Mouse (Mus musculus) lung, postnatal 0 days (tissue): ENCODE results near the gene Kazn. TPM values are rescaled to one million over a fixed set of nuclear protein-coding genes. Genes with fewer than 3 reads are reported as not detected.

ENCODE experiments used
- ATAC-seq: fragments of 200-750 bp; cut with Nextera tagmentation; 2 replicates; pipeline ENCODE4 v1.8.0; 2017; ENCODE audit warnings: moderate library complexity
- DNase-seq: peaks from one replicate; pipeline ENCODE4 v3.0.0-alpha.2; 2016; ENCODE audit warnings: low spot score
- H3K27ac ChIP-seq: fragments of 300-500 bp; sonication (generic); 2 replicates; pipeline ENCODE4 v1.5.1; 2014; ENCODE audit warnings: antibody characterized with exemption, mild to moderate bottlenecking, low read length, mixed read lengths
- H3K27me3 ChIP-seq: fragments of 300-500 bp; sonication (generic); replicated peaks from 2 replicates; pipeline ENCODE4 v1.6.1; 2014; ENCODE audit warnings: low read length, mixed read lengths; ENCODE audit not compliant: insufficient read depth
- H3K36me3 ChIP-seq: fragments of 300-500 bp; sonication (generic); 2 replicates; pipeline ENCODE4 v1.6.1; 2014; ENCODE audit warnings: low read length, mixed read lengths; ENCODE audit not compliant: insufficient read depth
- H3K4me1 ChIP-seq: fragments of 300-500 bp; sonication (generic); 2 replicates; pipeline ENCODE4 v1.6.1; 2014; ENCODE audit warnings: antibody characterized with exemption, low read depth, low read length, mixed read lengths; ENCODE audit not compliant: insufficient read depth
- H3K4me2 ChIP-seq: fragments of 300-500 bp; sonication (generic); replicated peaks from 2 replicates; pipeline ENCODE4 v1.6.1; 2014; ENCODE audit warnings: low read depth, mild to moderate bottlenecking, low read length, moderate library complexity, mixed read lengths
- H3K4me3 ChIP-seq: fragments of 300-500 bp; sonication (generic); 2 replicates; pipeline ENCODE4 v1.5.1; 2014; ENCODE audit warnings: low read depth, low read length
- H3K9ac ChIP-seq: fragments of 300-500 bp; sonication (generic); replicated peaks from 2 replicates; pipeline ENCODE4 v1.6.1; 2014; ENCODE audit warnings: low read depth, mild to moderate bottlenecking
- H3K9me3 ChIP-seq: fragments of 300-500 bp; sonication (generic); 2 replicates; pipeline ENCODE4 v1.6.1; 2016; ENCODE audit warnings: low read length, mixed read lengths
- CTCF ChIP-seq: IDR thresholded peaks from 2 replicates; pipeline ENCODE4 v1.5.1; 2016; ENCODE audit warnings: antibody characterized with exemption, mild to moderate bottlenecking
- EP300 ChIP-seq: IDR thresholded peaks from 2 replicates; pipeline ENCODE4 v1.6.1; 2016; ENCODE audit warnings: antibody characterized with exemption, mild to moderate bottlenecking, control low read depth
- WGBS: fragments of 180-500 bp; shearing (Covaris S2); extraction: QIAGEN DNeasy Blood & Tissue Kit; methylation state at CpG from one replicate; pipeline ENCODE4 v1.1.7; 2014; 5-methylcytosine and 5-hydroxymethylcytosine counted together
- polyA plus RNA-seq: library from polyadenylated mRNA; unstranded; fragments of >200 nt; fragmentation: Nextera tagmentation; extraction: Ambion mirVana; gene quantifications from 2 replicates; pipeline ENCODE4 v1.2.1, GENCODE M21; 2015

Gene Kazn
- polyA plus RNA-seq, result 6.0 and 8.6 TPM in 2 replicates

- DNase-seq, result peak; percentile 91
- Histone ChIP-seq H3K9ac (peak within 1 kb of the TSS; percentile 54), H3K27ac (peak within 1 kb of the TSS; percentile 67), H3K27me3 (no peaks in the 10 kb centered on the region), H3K4me2 (peak within 1 kb of the TSS; percentile 99), H3K36me3 (no peaks in the 10 kb centered on the region), H3K4me1 (peaks cover 18% of the 10 kb centered on the region; the same call in 1 of the 2 replicates), H3K9me3 (no peaks in the 10 kb centered on the region), H3K4me3 (peak within 1 kb of the TSS; percentile 71)
- WGBS, result 11% methylated on average over 30 of the region's 46 CpGs
- peak; percentile 85 for ATAC-seq
- TF ChIP-seq EP300 (0 out of 2 replicates have a peak, but pooled peaks have one; percentile 20), CTCF (no peak; the same call in 1 of the 2 replicates)
Measured at GRCm38 (mm10) chr4:142239240-142240126, at the start of gene Kazn. Gene Kazn (minus strand): TSS chr4:142239401.

- Histone ChIP-seq H3K4me3 (no peak overlapping the region), H3K4me2 (no peak overlapping the region), H3K9me3 (no peaks in the 10 kb centered on the region), H3K27ac (no peak overlapping the region), H3K36me3 (no peaks in the 10 kb centered on the region), H3K4me1 (no peaks in the 10 kb centered on the region), H3K27me3 (no peaks in the 10 kb centered on the region), H3K9ac (no peak overlapping the region)
- TF ChIP-seq CTCF (no peak), EP300 (no peak)
- no peak for DNase-seq
- ATAC-seq, result no peak
- 89% methylated on average over 2 of the region's 2 CpGs for WGBS
Measured at GRCm38 (mm10) chr4:142285471-142285870, 46.3 kb upstream of the Kazn start.

- TF ChIP-seq CTCF (no peak), EP300 (no peak)
- Histone ChIP-seq H3K9me3 (no peaks in the 10 kb centered on the region), H3K9ac (no peak overlapping the region), H3K27ac (no peak overlapping the region), H3K27me3 (no peaks in the 10 kb centered on the region), H3K36me3 (no peaks in the 10 kb centered on the region), H3K4me3 (no peak overlapping the region), H3K4me2 (no peak overlapping the region), H3K4me1 (no peaks in the 10 kb centered on the region)
- WGBS, result 75% methylated on average over 5 of the region's 5 CpGs
- DNase-seq (no peak), ATAC-seq (no peak)
Measured at GRCm38 (mm10) chr4:142283867-142284266, 44.7 kb upstream of the Kazn start.

GRCm38 (mm10) chr4:142278197-142278575 is 39.0 kb upstream of the Kazn start:
- no peak for TF ChIP-seq EP300
- TF ChIP-seq CTCF, result no peak
- Histone ChIP-seq H3K27ac (no peak overlapping the region), H3K4me2 (no peak overlapping the region), H3K27me3 (no peaks in the 10 kb centered on the region), H3K36me3 (no peaks in the 10 kb centered on the region), H3K4me1 (no peaks in the 10 kb centered on the region), H3K9ac (no peak overlapping the region), H3K9me3 (no peaks in the 10 kb centered on the region), H3K4me3 (no peak overlapping the region)
- DNase-seq, result no peak
- WGBS, result 76% methylated on average over 6 of the region's 6 CpGs
- no peak for ATAC-seq

- WGBS, result 20% methylated on average over 20 of the region's 20 CpGs
- DNase-seq (peak; percentile 50), ATAC-seq (peak; percentile 26; the same call in 1 of the 2 replicates)
- Histone ChIP-seq H3K27me3 (no peaks in the 10 kb centered on the region), H3K4me3 (no peak overlapping the region), H3K36me3 (no peaks in the 10 kb centered on the region), H3K27ac (no peak overlapping the region), H3K9me3 (no peaks in the 10 kb centered on the region), H3K4me1 (no peaks in the 10 kb centered on the region), H3K4me2 (no peak overlapping the region), H3K9ac (no peak overlapping the region)
- no peak for TF ChIP-seq CTCF
- TF ChIP-seq EP300, result no peak
Measured at GRCm38 (mm10) chr4:142277481-142278196, 38.4 kb upstream of the Kazn start.

GRCm38 (mm10) chr4:142275242-142275641 is 36.0 kb upstream of the Kazn start:
- Histone ChIP-seq H3K27me3 (no peaks in the 10 kb centered on the region), H3K4me2 (no peak overlapping the region), H3K36me3 (no peaks in the 10 kb centered on the region), H3K9me3 (no peaks in the 10 kb centered on the region), H3K9ac (no peak overlapping the region), H3K27ac (no peak overlapping the region), H3K4me1 (no peaks in the 10 kb centered on the region), H3K4me3 (no peak overlapping the region)
- DNase-seq (peak; percentile 9), ATAC-seq (no peak)
- TF ChIP-seq EP300 (no peak), CTCF (peak; percentile 52)
- WGBS, result 35% methylated on average over 2 of the region's 2 CpGs
